Mouse (Mus musculus): ENCODE measurements around the gene Cd151. TPM values are rescaled to one million over a fixed set of nuclear protein-coding genes. Genes with fewer than 3 reads are reported as not detected.

Gene Cd151
- 101 and 105 TPM in 2 replicates for polyA plus RNA-seq (2012; rRNA removed)

DNA sequence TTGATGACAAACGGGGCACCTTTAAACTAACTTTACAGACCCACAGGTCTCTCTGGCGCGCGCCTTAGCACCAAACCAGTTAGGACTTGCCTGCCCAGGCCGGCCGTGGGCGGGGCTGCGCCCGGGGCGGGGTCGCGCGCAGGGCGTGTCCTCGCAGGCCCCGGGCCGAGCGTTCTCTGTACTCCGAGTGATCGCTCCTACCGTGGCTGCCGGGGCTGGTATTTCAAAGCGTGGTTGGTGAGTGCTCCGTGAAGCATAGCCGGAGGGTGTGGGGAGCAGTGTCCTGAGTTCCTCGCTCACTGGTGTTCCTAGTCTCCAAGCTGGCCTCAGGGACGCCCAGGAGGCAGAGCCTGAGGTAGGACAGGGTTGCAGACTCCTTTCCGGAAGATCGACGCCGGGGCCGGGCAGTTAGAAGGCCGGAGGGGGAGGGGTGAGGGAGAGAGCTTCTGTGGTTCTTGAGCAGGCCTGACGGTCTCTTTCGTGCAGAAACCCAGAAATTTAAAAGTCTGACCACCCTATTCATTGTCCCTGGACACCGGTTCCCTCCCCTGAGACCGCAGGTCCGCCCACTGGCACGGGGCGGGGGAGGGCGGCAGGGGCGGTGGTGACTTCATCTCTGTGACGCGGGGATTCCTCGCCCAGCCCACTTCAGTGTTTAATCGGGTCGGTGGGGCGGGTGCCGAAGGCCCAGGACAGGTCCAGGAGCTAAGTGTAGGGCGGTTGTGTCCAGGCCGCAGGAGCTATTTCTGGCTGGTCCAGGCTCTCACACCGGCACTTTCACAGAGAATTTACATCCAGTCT, at the start of gene Cd151:
Gene Cd151, plus strand, starts transcription at position 163 of the 801 bp plus-strand sequence.

DNA sequence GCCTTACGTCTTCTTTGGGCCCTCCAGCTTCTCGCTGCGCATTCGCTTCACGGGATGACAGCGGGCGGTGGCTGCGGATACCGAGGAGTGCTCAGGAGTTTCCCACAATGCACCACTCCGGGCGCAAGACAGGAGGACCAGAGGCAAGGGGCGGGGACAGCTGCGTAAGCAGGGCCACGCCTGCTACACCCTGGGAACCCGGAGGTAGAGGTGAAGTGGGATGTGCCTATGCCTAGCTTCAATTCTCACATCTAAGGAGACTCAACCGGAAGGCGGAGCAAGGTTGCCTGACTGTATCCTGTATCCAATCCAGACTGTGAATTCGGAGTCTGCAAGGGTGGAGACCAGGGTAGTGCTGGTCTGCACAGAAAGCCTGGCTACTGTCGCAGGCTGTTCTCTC, 37.9 kb upstream of the Cd151 start, which contains the start of gene Cend1:
Gene Cend1, minus strand, starts transcription at position 182 of the 400 bp plus-strand sequence.

DNA sequence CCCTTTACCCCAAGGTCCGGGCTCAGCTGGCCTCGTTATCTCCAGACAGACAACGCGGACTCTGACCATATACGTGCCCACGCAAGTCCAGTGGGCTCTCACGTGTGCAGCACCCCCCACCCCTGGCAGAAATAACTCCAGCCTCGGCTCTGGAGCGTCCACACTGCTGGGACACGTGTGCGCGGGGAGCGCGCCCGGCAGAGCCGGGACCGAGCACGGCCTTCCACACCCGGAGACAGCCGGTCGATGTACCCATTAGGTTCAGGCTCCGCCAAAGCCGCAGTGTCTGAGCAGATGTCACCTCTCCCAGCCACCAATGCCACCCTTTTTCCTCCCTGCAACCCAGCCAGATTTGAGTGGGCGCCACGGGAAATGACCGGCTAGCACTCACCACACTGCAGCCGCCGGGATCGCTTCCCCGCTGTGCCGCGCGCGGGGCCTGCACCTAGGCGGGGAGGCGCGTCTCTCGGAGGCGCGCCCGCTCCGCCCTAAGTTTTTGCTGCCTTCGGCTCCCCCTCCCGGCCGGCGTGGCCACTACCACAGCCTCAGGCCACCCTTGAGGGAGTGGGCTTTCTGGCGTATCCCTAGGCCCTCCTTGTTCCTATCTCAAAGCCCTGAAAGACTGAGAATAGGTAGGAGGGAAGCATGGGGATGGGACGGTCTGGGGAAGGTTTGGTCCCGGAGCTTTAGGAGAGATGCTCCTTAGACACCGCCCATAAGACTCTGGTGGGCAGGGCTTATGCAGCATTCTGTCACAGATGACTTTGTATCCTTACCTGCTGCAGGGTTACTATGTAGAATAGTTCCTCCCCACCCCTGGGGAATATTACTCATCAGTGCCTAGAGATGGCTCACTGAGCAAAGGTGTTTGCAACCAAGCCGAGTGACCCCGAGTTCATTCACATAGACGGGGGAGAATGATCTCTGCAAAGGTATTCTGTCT, 29.7 kb upstream of the Cd151 start, which contains the start of gene Slc25a22:
Gene Slc25a22, minus strand, starts transcription at position 715 of the 943 bp plus-strand sequence.

DNA sequence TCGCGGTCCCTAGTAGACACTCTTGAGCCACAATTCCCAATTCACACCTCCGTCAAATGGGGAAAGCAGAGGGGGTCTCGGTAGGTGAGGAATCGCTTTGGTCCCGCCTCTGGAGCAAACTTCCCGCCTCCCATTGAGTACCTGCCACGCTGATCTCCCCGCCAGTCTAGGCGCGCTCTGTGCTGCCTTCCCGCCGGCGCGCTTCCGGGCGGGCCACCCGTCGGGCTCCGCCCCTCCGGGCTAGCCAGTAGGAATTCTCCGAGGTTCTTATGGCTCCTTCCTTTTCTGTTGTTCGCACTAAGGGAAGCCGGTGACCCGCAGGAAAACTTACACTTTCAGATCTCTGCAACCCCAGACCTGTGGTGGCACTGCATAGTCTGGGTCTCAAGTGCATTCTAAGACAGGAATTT, 23.4 kb upstream of the Cd151 start, which contains the start of gene Pidd1:
Gene Pidd1, minus strand, starts transcription at position 198 of the 410 bp plus-strand sequence.

GRCm38 (mm10) chr7:141447110-141447991, 19.8 kb upstream of the Cd151 start, which contains the start of gene Rplp2:
Rplp2 (plus strand) TSS chr7:141447370.

GRCm38 (mm10) chr7:141454967-141455551, 12.1 kb upstream of the Cd151 start, which contains the start of gene Pnpla2:
Pnpla2 (plus strand) TSS chr7:141455198.

GRCm38 (mm10) chr7:141460391-141461113, 6.6 kb upstream of the Cd151 start, which contains the start of gene Cracr2b:
Cracr2b (plus strand) TSS chr7:141461094.

GRCm38 (mm10) chr7:141475011-141475804, 8.0 kb downstream of the Cd151 start, which contains the start of the genes Polr2l and Tspan4:
Polr2l (minus strand) TSS chr7:141475132.
Tspan4 (plus strand) TSS chr7:141475240.

Other genes starting within 250 kb of the Cd151 start
- gene Phrf1, start 238.6 kb upstream of the Cd151 start, polyA plus RNA-seq (2012; rRNA removed): 33.3 and 39.2 TPM in 2 replicates
- gene Irf7, start 200.9 kb upstream of the Cd151 start, polyA plus RNA-seq (2012; rRNA removed): 6.9 and 11.5 TPM in 2 replicates
- 0.01 and 0.03 TPM in 2 replicates for gene Cdhr5, start 190.6 kb upstream of the Cd151 start, polyA plus RNA-seq (2012; rRNA removed)
- 1.7 and 4.0 TPM in 2 replicates for gene Sct, start 188.3 kb upstream of the Cd151 start, polyA plus RNA-seq (2012; rRNA removed)
- gene Drd4, start 175.4 kb upstream of the Cd151 start, polyA plus RNA-seq (2012; rRNA removed): 1.1 TPM in 2 replicates
- gene Deaf1, start 139.7 kb upstream of the Cd151 start, polyA plus RNA-seq (2012; rRNA removed): 74.1 and 82.3 TPM in 2 replicates
- 75.9 and 79.9 TPM in 2 replicates for gene Tmem80, start 139.7 kb upstream of the Cd151 start, polyA plus RNA-seq (2012; rRNA removed)
- 0.98 and 3.3 TPM in 2 replicates for gene Eps8l2, start 128.5 kb upstream of the Cd151 start, polyA plus RNA-seq (2012; rRNA removed)
- gene Taldo1, start 75.2 kb upstream of the Cd151 start, polyA plus RNA-seq (2012; rRNA removed): 259 and 309 TPM in 2 replicates
- 68.5 and 73.1 TPM in 2 replicates for gene Gatd1, start 53.3 kb upstream of the Cd151 start, polyA plus RNA-seq (2012; rRNA removed)
- 34.4 and 41.7 TPM in 2 replicates for gene Cend1, start 37.9 kb upstream of the Cd151 start, polyA plus RNA-seq (2012; rRNA removed)
- 129 and 134 TPM in 2 replicates for gene Slc25a22, start 29.5 kb upstream of the Cd151 start, polyA plus RNA-seq (2012; rRNA removed)
- 17.0 and 20.2 TPM in 2 replicates for gene Pidd1, start 23.4 kb upstream of the Cd151 start, polyA plus RNA-seq (2012; rRNA removed)
- 1,057 and 1,069 TPM in 2 replicates for gene Rplp2, start 20.0 kb upstream of the Cd151 start, polyA plus RNA-seq (2012; rRNA removed)
- gene Pnpla2, start 12.2 kb upstream of the Cd151 start, polyA plus RNA-seq (2012; rRNA removed): 16.5 and 18.9 TPM in 2 replicates
- 4.3 and 5.9 TPM in 2 replicates for gene Cracr2b, start 6.3 kb upstream of the Cd151 start, polyA plus RNA-seq (2012; rRNA removed)
- 47.7 and 49.9 TPM in 2 replicates for gene Polr2l, start 7.7 kb downstream of the Cd151 start, polyA plus RNA-seq (2012; rRNA removed)
- 30.6 and 45.5 TPM in 2 replicates for gene Tspan4, start 7.8 kb downstream of the Cd151 start, polyA plus RNA-seq (2012; rRNA removed)
- 27.8 and 31.7 TPM in 2 replicates for gene Chid1, start 72.5 kb downstream of the Cd151 start, polyA plus RNA-seq (2012; rRNA removed)
- 52.0 and 54.8 TPM in 2 replicates for gene Ap2a2, start 94.8 kb downstream of the Cd151 start, polyA plus RNA-seq (2012; rRNA removed)
- 0.04 and 0.05 TPM in 2 replicates for gene Muc6, start 187.9 kb downstream of the Cd151 start, polyA plus RNA-seq (2012; rRNA removed)
- 1.0 and 1.4 TPM in 2 replicates for gene Muc2, start 222.9 kb downstream of the Cd151 start, polyA plus RNA-seq (2012; rRNA removed)